Mouse (Mus musculus): ENCODE measurements around the gene Gtf2h3.

Gtf2h3 gene

DNA sequence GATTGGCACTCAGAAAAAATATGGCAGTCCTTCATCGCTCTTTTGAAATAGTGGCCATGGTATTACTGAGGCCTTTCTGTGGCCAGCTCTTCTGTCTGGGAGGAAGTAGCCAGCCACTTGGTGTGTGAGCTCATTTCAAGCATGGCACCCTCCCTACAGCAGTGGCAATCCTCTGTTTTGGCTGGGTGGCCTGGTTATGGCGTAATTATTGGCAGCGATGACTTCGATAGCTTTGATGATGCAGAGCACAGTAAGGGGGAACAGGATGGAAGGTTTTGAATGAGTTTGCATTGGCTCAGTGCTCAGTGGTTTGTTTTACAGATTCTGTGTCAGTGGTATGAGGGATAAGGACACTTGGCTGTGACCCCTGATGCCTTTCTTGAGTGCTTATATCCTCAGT is 57.8 kb downstream of the Gtf2h3 start:
- DNase-seq (ENCODE audit: low read depth, low spot score), result no peak

DNA sequence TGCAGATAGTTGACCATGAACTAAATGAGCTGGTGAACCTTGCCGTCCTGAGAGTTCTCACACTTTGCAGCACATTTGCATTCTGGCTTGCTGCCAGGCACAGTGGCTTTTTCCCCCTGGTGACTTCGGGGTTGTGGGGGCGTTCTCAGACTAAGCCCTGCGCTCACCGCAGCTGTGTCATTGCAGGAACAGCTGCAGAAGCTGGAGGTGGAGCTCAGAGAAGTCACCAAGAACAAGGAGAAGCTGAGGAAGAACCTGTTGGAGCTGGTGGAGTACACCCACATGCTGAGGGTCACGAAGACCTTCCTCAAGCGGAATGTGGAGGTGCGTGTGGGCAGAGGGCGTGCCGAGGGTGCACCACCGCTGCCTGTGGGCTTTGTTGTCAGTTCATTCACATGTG is 58.4 kb downstream of the Gtf2h3 start:
- DNase-seq (ENCODE audit: low read depth, low spot score), result no peak

DNA sequence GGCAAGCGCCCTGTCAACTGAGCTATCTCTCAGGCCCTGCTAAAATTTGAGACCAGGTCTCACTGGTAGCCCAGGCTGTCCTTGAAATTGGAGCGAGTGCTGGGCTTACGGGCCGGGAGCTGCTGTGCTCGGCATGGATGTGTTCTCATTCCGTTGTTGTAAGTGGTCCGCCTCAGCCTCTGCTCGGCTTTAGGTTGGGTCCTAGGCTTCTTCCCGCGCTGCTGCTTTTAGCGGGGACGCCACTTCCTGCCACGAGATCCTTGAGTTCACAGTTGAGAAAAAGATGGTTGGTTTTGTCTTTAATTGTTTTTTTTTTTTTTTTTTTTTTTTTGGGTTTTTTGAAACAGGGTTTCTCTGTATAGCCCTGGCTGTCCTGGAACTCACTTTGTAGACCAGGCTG is 58.9 kb downstream of the Gtf2h3 start:
- no peak for DNase-seq (ENCODE audit: low read depth, low spot score)

Measured in ES-CJ7 (cell line).